ENCODE assay signal across 19 mouse cellular contexts in genomic region chr15:84410052-84410451, GRCm38 (mm10). TPM values are rescaled to one million over a fixed set of nuclear protein-coding genes. Genes with fewer than 3 reads are reported as not detected.
DNase-seq lines count a peak whose midpoint lies in the region; ATAC-seq and TF ChIP-seq lines count a peak whose summit lies in the region.
"Had no signal": no experiment of that assay in that cellular context is flagged by ENCODE, and none has a peak within 500 bp of the region (broad histone marks: within the 10 kb centered on the region; RNA-seq: fewer than 3 reads in every experiment).

No protein-coding gene starts in this region.

- no peak for TF ChIP-seq CTCF in layer of hippocampus, adult 2 months (conservative IDR thresholded peaks at IDR 0.05)

- intact Hi-C loops in heart, postnatal 14 days (cut with DNase I): no loop called here

- peak overlapping the region; percentile 83; the same call in 1 of the 2 replicates for H3K27ac ChIP-seq in layer of hippocampus, adult 2 months
- H3K27ac ChIP-seq in embryonic facial prominence, embryonic 13.5 days: 0 out of 2 replicates have a peak overlapping the region, but pooled peaks have one; percentile 23
- H3K27ac ChIP-seq in limb, embryonic 11.5 days (replicated peaks; ENCODE audit: low read depth, low read length): no peak overlapping the region; the same call in 1 of the 2 replicates
- peak overlapping the region; percentile 17; the same call in 1 of the 2 replicates for H3K27ac ChIP-seq in midbrain, embryonic 16.5 days (ENCODE audit: low read length)
- H3K27ac ChIP-seq in forebrain, embryonic 13.5 days: no peak overlapping the region
- H3K27ac ChIP-seq: liver, embryonic 14.5 days; neural tube, embryonic 12.5 days had no signal

- no peaks in the 10 kb centered on the region for H3K36me3 ChIP-seq in embryonic facial prominence, embryonic 13.5 days
- no peaks in the 10 kb centered on the region for H3K36me3 ChIP-seq in limb, embryonic 11.5 days (ENCODE audit: control insufficient read depth, insufficient read depth, low read length)
- H3K36me3 ChIP-seq in midbrain, embryonic 16.5 days (ENCODE audit: control insufficient read depth, insufficient read depth, low read length): no peaks in the 10 kb centered on the region
- H3K36me3 ChIP-seq in forebrain, embryonic 13.5 days (ENCODE audit: poor library complexity, severe bottlenecking): peaks cover 9% of the 10 kb centered on the region
- H3K36me3 ChIP-seq: G1E; heart, embryonic 12.5 days; neural tube, embryonic 12.5 days had no signal

- no peak overlapping the region for H3K9ac ChIP-seq in embryonic facial prominence, embryonic 13.5 days
- H3K9ac ChIP-seq in limb, embryonic 11.5 days (ENCODE audit: low read length): no peak overlapping the region
- H3K9ac ChIP-seq in midbrain, embryonic 16.5 days (ENCODE audit: low read depth, low read length): no peak overlapping the region
- no peak overlapping the region; the same call in 1 of the 2 replicates for H3K9ac ChIP-seq in forebrain, embryonic 13.5 days
- H3K9ac ChIP-seq: heart, embryonic 12.5 days; liver, embryonic 14.5 days; neural tube, embryonic 12.5 days had no signal

- peak overlapping the region; percentile 7; the same call in 1 of the 2 replicates for H3K4me2 ChIP-seq in embryonic facial prominence, embryonic 13.5 days
- no peak overlapping the region for H3K4me2 ChIP-seq in limb, embryonic 11.5 days (ENCODE audit: low read depth, severe bottlenecking)
- no peak overlapping the region for H3K4me2 ChIP-seq in midbrain, embryonic 16.5 days (ENCODE audit: low read length)
- no peak overlapping the region for H3K4me2 ChIP-seq in forebrain, embryonic 13.5 days
- H3K4me2 ChIP-seq: heart, embryonic 12.5 days; neural tube, embryonic 12.5 days had no signal

- ATAC-seq in embryonic facial prominence, embryonic 13.5 days (ENCODE audit: insufficient number of reproducible peaks, insufficient read depth, low FRiP score, low TSS enrichment, low read depth): no peak
- 0 out of 2 replicates have a peak, but pooled peaks have one; percentile 45 for ATAC-seq in limb, embryonic 11.5 days (ENCODE audit: insufficient number of reproducible peaks, low FRiP score, low TSS enrichment, low read depth)
- no peak for ATAC-seq in midbrain, embryonic 16.5 days
- ATAC-seq in forebrain, embryonic 13.5 days: no peak

- H3K9me3 ChIP-seq in embryonic facial prominence, embryonic 13.5 days: no peaks in the 10 kb centered on the region
- H3K9me3 ChIP-seq in limb, embryonic 11.5 days (ENCODE audit: control insufficient read depth, low read length): no peaks in the 10 kb centered on the region
- H3K9me3 ChIP-seq in midbrain, embryonic 16.5 days (replicated peaks; ENCODE audit: control insufficient read depth, low read length, poor library complexity, severe bottlenecking): no peaks in the 10 kb centered on the region
- no peaks in the 10 kb centered on the region for H3K9me3 ChIP-seq in forebrain, embryonic 13.5 days (replicated peaks)
- H3K9me3 ChIP-seq: heart, embryonic 12.5 days; neural tube, embryonic 12.5 days had no signal

- H3K4me1 ChIP-seq in embryonic facial prominence, embryonic 13.5 days: peaks cover 60% of the 10 kb centered on the region
- H3K4me1 ChIP-seq in limb, embryonic 11.5 days (ENCODE audit: control insufficient read depth, insufficient read depth, low read length): peaks cover 15% of the 10 kb centered on the region
- H3K4me1 ChIP-seq in midbrain, embryonic 16.5 days (ENCODE audit: control insufficient read depth, insufficient read depth, low read length): peaks cover 11% of the 10 kb centered on the region
- H3K4me1 ChIP-seq in forebrain, embryonic 13.5 days: peaks cover 58% of the 10 kb centered on the region

- H3K4me3 ChIP-seq in layer of hippocampus, adult 2 months: no peak overlapping the region
- no peak overlapping the region for H3K4me3 ChIP-seq in embryonic facial prominence, embryonic 13.5 days
- no peak overlapping the region for H3K4me3 ChIP-seq in limb, embryonic 11.5 days (ENCODE audit: low read depth, low read length)
- no peak overlapping the region for H3K4me3 ChIP-seq in midbrain, embryonic 16.5 days (ENCODE audit: low read depth, low read length)
- H3K4me3 ChIP-seq in forebrain, embryonic 13.5 days: no peak overlapping the region
- H3K4me3 ChIP-seq: heart, embryonic 12.5 days; neural tube, embryonic 12.5 days had no signal

- no peak for DNase-seq in layer of hippocampus, adult 2 months (ENCODE audit: low spot score in 2 of 2)
- no peak for DNase-seq in layer of hippocampus, adult 9-10 months (ENCODE audit: low spot score)
- DNase-seq in limb, embryonic 11.5 days (ENCODE audit: low spot score): peak; percentile 49
- DNase-seq in spleen, adult 12 weeks (ENCODE audit: low spot score): no peak
- no peak for DNase-seq in heart, postnatal 14 days
- DNase-seq: adrenal gland, adult 8-10 months; cerebellum, adult 2 months; heart, postnatal 4 days; kidney, adult 8-10 months; lung, postnatal 14 days; thymus, postnatal 14 days had no signal

- 18% methylated on average over 8 of the region's 8 CpGs for WGBS in embryonic facial prominence, embryonic 13.5 days
- WGBS in limb, embryonic 11.5 days: 43% methylated on average over 8 of the region's 8 CpGs
- WGBS in midbrain, embryonic 16.5 days: 41% methylated on average over 8 of the region's 8 CpGs
- WGBS in forebrain, embryonic 13.5 days: 70% methylated on average over 8 of the region's 8 CpGs

- H3K27me3 ChIP-seq in embryonic facial prominence, embryonic 13.5 days: peaks cover 13% of the 10 kb centered on the region; the same call in 1 of the 2 replicates
- H3K27me3 ChIP-seq in limb, embryonic 11.5 days (ENCODE audit: control insufficient read depth, insufficient read depth, low read length): no peaks in the 10 kb centered on the region; the same call in 1 of the 2 replicates
- H3K27me3 ChIP-seq in midbrain, embryonic 16.5 days (ENCODE audit: control insufficient read depth, insufficient read depth, low read depth, low read length): no peaks in the 10 kb centered on the region
- H3K27me3 ChIP-seq in forebrain, embryonic 13.5 days: 0 out of 2 replicates have a peak, but pooled peaks cover 11% of the 10 kb centered on the region
- H3K27me3 ChIP-seq: neural tube, embryonic 12.5 days had no signal

RNA-seq across cellular contexts. Expression of gene Shisal1, which starts 36.8 kb away (rescaled TPM):
- total RNA-seq in layer of hippocampus, adult 2 months (2021): 10 to 100 TPM; 61.4 to 63.9 TPM
- 1.3 and 2.4 TPM in 2 replicates for polyA plus RNA-seq in embryonic facial prominence, embryonic 13.5 days (2015; fragmentation: Nextera tagmentation; extraction: Ambion mirVana)
- 0.36 and 0.50 TPM in 2 replicates for polyA plus RNA-seq in limb, embryonic 11.5 days (2014; fragmentation: Nextera tagmentation; extraction: Ambion mirVana)
- polyA plus RNA-seq in midbrain, embryonic 16.5 days (2015; fragmentation: Nextera tagmentation; extraction: Ambion mirVana): 20.3 and 24.1 TPM in 2 replicates
- 6.1 TPM in 2 replicates for polyA plus RNA-seq in forebrain, embryonic 13.5 days (2015; fragmentation: Nextera tagmentation; extraction: Ambion mirVana)
- total RNA-seq in heart, postnatal 14 days (2021): 1 to 10 TPM in 1 of 2 experiments, under 1 TPM in 1; 0.88 to 1.3 TPM
- total RNA-seq: megakaryocyte-erythroid progenitor cell, adult 5-6 weeks had no signal
- polyA plus RNA-seq: G1E had no signal

Comparison
In these comparisons a context has a peak if more than half of its experiments do, and no peak if none do; other contexts are left out.
1. H3K27ac ChIP-seq: peak in layer of hippocampus, adult 2 months (single experiment), embryonic facial prominence, embryonic 13.5 days (single experiment) and midbrain, embryonic 16.5 days (single experiment); none in limb, embryonic 11.5 days (single experiment) and forebrain, embryonic 13.5 days (single experiment).